ENCODE assay signal across 8 mouse cellular contexts in the genomic region with DNA sequence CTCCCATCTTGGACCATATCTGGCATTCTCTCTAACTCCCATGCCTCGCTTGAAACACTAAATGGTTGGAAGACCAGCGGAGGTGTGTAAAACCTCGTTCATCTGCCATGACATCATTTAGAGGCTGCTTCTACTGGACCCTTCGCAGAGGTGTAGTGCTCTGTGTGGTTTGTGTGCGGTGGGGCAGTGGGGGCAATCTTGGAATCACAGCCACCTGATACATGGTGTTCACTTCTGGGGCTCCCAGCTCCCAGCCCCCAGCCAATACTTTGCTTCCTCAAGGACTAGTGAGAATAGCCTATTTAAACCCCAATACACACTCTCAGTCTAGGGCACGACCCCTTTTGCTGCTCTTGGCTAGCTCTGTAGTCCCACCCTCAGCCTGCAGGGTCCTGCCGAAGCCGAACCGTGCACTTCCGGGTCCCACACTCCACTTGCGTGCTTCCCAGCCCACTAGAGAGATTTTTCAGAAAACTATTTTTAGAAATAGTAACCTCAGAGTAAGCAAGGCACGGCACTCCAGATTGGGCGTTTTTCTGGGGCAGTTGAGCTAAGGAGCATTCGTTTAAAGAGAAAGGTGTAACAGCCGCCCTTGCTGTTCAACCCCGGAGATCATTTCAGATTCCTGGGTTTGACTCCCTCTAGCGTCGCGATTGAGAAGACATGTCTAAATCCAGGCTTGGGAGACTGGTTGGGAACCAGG.
DNase-seq lines count a peak whose midpoint lies in the region; ATAC-seq lines count a peak whose summit lies in the region.

No protein-coding gene starts in this region.

- DNase-seq in adrenal gland, adult 2 months, result peak; percentile 79
- DNase-seq in embryo, embryonic 11 days, result peak; percentile 90
- peak; percentile 55 to 78 for DNase-seq in gastrocnemius, postnatal 4 days (ENCODE audit: low spot score in 2 of 2)
- DNase-seq in left cerebral cortex, postnatal 25 days (ENCODE audit: low spot score in 2 of 2), result peak; percentile 80 to 81
- peak; percentile 88 for DNase-seq in mesoderm, embryonic 11.5 days (ENCODE audit: low read depth, low spot score)
- DNase-seq in right cerebral cortex, postnatal 36 days (ENCODE audit: low spot score in 2 of 2), result peak; percentile 36 to 48
- peak; percentile 55 to 72 for DNase-seq in urinary bladder, postnatal 4 days (ENCODE audit: low spot score in 2 of 2)

- intact Hi-C loops in left cerebral cortex, postnatal 25 days (cut with DNase I), result loop anchor here (1.0 to 10.0 kb wide), 7 partner anchors 142 to 533 kb away; no protein-coding TSS in a partner anchor

- H3K4me2 ChIP-seq in intestine, embryonic 16.5 days (ENCODE audit: low read depth, low read length), result peak overlapping the region; percentile 60

- peaks cover 6% of the 10 kb centered on the region for H3K4me1 ChIP-seq in intestine, embryonic 16.5 days (ENCODE audit: control insufficient read depth, insufficient read depth, low read length)

- no peaks in the 10 kb centered on the region for H3K27me3 ChIP-seq in intestine, embryonic 16.5 days (replicated peaks; ENCODE audit: control insufficient read depth, insufficient read depth, low read length)

- H3K9ac ChIP-seq in intestine, embryonic 16.5 days (ENCODE audit: low read depth, low read length), result peak overlapping the region; percentile 68

- no peaks in the 10 kb centered on the region for H3K36me3 ChIP-seq in intestine, embryonic 16.5 days (ENCODE audit: control insufficient read depth, insufficient read depth, low read length)

- H3K9me3 ChIP-seq in intestine, embryonic 16.5 days (ENCODE audit: control insufficient read depth, low read length), result no peaks in the 10 kb centered on the region

- WGBS in intestine, embryonic 16.5 days, result 21% methylated on average over 19 of the region's 19 CpGs

- H3K4me3 ChIP-seq in intestine, embryonic 16.5 days (ENCODE audit: low read length), result peak overlapping the region; percentile 54

- H3K27ac ChIP-seq in intestine, embryonic 16.5 days (ENCODE audit: low read length), result peak overlapping the region; percentile 57

- ATAC-seq in intestine, embryonic 16.5 days, result peak; percentile 87

Comparison
In these comparisons a context has a peak if more than half of its experiments do, and no peak if none do; other contexts are left out.
1. Peak in every context shown above with its lines: DNase-seq, ATAC-seq, H3K4me3 ChIP-seq and H3K27ac ChIP-seq.